Mouse (Mus musculus) heart, adult 9 months (tissue): ENCODE results near the gene Tmem102.

Experiments
- DNase-seq, 2 experiments: peaks; one replicate each; pipeline ENCODE4 v3.0.0; 2022; ENCODE audit warnings: low spot score in 2 of 2

Gene Tmem102

DNA sequence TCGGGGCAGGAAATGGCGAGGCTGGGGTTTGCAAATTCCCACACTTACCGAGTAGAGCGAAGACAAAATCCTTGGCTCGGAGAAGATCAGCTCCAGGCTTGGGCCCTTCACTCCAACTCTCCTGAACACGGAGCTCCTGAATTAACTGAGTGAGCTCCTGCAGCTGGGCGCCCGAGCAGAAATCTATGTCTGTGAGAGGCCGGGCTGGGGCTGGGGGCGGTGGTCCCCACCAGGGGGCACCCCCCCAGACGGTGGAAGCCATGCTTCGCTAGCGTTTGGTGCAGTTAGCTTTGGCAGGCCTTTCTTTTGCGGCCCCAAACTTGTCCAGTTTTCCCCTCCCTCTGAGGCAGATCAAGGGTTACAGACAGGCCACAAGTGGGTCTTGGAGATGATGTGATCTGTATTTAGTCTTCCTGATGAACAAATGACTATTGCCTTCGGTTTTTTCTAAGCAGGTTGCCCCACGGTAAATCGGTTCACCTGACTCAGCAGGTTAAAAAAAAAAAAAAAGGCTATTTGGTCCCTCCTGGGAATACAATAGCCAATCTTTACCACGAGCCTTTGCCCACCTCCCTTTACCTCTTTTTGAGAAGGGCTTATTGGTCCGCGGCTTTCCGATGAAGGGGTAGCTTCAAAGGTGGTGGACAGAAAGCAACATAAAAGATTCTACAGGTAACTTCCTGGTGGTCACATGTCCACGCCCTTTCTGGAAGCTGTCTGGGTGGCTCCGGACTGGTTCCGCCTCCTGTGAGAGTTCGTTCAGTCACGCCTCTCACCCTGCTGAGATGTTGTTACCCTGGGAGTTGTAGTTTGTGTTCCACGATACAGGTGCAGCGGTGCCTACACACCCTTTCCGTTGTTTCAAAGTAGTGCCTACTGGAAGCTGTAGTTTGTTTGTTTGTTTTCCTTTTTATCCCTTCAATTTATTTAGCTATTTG lies at the start of gene Tmem102:
Gene Tmem102 (minus strand): TSS at position 653 of the 938 bp plus-strand sequence.
- DNase-seq = no peak

DNA sequence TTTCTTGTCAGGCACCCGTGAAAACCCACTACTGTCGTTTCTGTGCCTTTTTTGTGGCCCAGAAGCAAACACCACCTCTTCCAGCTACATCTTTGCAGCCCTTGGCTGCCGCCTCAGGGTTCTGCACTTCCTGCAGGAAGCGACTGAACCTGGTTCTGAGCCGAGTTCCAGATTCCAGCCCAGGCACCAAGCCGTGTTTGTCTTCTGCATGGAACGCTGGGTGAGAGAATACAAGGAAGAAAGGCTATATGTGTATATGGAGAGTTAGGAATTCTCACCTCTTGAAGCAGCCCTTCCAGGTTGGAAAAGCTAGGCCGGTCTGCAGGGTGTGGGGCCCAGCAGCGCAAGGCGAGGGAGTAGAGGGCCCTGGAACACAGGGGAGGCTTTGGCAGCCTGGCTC lies 49.3 kb upstream of the Tmem102 start:
- no peak for DNase-seq

DNA sequence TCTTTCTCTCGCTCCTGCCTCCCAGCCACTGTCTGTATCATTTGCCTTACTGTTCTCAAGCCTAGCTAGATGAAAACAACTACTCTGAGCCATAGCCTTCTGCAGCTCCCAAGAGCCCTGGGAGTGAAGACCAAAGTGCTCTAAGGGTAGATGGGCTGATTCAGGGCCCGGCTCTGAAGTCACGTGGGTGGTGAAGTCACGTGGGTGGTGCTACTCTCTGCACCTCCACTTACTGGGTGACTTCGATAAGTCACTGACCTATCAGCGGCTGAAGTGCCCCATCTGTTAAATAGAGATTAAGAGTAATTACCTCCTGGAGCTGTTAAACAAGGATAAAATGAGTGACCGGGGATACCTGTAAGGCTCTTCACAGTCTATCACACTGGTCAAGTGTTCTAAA lies 48.6 kb upstream of the Tmem102 start:
- no peak for DNase-seq

DNA sequence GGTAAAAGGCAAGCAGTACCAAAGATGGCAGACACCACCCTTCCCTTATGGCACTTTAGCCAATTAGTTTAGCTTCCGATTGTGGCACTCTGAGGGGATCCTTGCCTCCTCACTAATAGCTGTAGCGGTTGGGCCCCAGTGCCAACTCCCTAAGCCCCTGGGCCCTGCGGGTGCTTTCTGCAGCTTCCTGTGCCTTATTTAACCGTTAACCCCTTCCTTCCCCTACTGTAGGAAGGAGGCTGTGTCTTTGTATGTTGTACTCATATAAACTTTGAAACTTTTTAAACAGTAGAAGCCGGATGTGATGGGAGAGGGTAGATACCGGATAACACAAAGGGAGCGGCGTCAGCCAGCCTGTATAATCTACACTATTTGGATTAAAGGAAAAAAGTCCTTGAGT lies 45.3 kb upstream of the Tmem102 start:
- no peak for DNase-seq

DNA sequence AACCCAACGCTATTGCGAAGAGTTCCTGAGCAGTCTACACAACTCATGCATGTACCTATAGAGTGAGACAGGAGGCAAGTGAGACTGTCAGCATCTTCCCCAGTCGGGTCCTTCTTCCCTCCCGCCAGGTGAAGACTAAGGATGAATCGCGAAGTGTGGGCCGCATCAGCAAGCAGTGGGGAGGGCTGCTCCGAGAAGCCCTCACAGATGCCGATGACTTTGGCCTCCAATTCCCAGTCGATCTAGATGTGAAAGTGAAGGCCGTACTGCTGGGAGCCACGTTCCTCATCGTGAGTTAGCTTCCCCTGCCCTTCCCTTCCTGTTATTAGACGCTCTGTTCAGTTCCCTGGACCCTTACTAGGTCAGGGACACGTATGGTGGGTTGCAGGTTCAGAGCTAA lies 44.5 kb upstream of the Tmem102 start:
- no peak for DNase-seq

DNA sequence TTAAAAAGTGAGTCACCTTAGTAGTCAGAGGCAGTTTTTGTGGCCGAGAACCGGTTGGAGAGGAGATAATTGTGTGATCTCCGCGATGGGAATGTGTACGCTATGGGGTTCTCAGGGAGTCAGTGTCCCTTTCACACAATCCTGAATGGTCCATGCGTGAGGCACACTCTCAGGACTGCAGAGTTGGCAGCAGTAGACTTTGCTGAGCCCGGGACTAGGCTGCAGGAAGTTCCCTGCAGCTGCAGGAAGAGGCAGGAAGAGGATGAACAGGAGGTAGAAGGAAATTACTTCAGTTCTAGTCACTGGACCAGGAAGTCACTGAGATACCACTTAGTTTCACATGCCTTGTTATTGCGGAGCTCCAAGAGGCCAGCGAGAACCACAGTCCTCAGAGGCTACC lies 43.7 kb upstream of the Tmem102 start:
- peak; percentile 36 to 70 for DNase-seq

DNA sequence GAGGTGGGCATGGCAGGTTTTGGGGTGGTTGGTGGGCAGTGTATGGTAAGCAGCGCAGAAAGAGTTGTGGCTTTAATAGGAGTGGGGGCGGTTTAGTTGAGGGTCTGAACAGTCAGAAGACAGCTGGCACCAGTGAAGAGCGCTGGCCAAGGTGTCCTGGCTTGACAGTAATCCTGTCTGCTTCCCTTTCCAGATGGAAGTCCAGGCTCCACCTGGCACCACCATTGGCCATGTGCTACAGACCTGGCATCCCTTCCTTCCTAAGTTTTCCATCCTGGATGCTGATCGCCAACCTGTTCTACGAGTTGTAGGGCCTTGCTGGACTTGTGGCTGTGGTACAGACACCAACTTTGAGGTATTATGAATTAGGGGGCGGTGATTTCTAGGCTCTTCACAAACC lies 42.6 kb upstream of the Tmem102 start:
- DNase-seq = no peak

DNA sequence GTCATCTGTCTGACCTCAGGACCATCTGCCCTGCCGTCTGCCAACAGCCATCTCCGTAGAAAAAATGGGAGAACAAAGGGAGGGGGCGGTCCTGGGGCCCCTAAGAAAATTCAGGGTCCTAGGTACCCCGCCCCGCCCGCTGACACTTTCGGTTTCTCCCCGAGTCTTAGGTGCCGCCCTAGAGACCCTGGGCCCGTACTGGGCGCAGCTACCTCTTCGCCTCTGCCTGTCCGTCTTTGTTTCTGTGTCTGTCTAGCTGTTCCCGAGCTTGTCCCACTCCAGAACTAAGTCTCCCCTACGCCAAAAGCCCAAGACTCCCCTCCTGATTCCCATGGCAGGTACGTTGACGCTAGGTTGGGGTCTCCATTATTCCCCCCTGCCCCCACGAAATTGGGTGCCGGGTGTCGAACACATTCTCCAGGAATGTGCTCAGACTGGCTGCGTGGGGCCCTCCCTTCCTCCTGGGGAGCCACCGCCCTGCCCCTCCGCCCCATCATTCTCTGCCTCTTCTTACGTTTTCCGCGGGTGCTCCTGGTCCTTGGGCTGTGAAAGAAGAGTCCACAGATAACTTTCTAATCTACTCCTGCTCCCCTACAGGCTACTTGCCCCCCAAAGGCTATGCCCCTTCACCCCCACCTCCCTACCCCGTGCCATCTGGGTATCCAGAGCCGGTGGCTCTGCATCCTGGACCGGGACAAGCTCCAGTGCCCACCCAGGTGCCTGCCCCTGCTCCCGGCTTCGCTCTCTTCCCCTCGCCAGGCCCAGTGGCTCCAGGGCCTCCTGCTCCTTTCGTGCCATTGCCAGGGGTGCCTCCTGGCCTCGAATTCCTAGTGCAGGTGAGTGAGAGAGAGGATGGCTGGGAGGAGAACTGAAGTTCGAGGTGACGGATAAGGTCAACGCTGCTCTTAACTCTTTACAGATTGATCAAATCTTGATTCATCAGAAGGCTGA lies 41.6 kb upstream of the Tmem102 start:
- DNase-seq = peak; percentile 42 to 46

DNA sequence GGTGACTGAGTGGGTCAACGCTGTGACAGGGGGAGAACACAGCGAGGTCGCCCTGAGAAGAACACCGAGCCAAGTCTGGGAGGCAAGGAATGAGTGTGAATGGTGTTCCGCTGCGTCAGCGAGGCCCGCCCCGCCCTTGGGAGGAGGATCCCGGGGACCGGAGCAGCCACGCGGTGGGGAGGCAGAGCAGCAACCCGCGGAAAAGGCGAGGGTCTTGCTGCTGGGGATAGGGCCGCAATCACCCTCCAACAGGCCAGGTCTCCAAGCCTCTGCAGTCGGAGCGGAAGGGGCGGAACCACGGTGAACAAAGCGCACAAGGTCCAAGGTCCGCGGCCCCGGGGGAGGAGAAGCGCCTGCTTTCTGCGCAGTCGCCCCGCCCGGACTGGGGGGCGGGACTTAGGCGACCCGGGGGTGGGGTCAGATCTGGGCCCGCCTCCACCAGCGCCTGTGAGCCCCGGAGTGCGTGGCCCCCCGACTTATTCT lies 40.8 kb upstream of the Tmem102 start, which contains the start of gene Plscr3:
Gene Plscr3 (plus strand): TSS at position 179 of the 483 bp plus-strand sequence.
- DNase-seq = peak; percentile 90 to 93

DNA sequence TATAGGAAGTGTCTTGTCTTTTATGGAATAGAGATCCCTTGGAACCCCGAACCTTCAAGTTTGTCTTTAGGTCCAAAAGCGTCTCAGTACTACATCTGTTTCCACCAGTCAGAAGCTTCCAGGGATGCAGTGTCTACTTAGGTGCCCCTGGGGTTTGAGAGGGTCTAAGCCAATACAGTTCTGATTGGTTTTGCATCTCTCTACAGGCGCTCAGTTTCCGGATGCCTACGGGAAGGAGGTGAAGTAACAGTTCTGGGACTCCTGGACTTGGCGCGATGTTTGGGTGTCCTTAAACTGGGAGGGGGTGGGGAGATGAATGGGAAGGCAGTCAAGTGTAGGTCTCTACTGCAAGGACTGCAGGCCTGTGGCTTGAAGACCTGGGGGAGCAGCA lies 33.3 kb upstream of the Tmem102 start:
- no peak for DNase-seq

DNA sequence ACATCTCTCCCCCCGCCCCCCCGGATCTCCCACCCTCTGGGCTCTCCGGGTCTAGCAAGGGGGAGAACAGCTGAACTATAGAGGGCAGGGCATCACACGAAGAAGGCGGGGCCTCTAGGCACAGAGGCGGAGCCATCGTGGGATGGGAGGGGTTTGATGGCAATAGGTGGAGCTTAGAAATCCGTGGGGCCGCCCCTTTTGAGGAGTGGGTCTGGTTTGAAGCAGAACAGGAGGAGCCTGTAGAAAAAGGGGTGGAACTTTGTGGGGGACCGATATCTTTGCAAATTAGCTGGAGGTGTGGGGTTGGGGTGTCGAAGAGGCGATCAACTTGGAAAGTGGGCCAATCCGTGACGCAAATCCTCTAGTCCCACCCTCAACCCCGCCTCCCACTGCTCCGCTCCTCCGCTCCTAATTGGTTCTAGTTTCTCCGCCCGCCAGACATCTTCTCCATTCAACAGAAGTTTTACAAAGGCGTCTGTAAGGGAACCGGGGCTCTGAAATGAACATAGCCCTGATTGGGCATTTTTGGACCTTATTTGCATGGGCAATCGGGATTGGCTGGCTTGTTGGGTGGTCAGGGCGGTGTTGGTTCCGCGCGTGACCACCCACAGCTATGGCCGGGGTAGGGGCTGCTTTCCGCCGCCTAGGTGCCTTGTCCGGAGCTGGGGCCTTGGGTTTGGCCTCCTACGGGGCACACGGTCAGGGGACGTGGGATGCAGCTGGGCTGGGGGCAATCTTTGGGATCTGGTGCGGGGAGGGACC lies 32.7 kb upstream of the Tmem102 start, which contains the start of gene Tmem256:
Gene Tmem256 (plus strand): TSS at position 563 of the 762 bp plus-strand sequence.
- peak; percentile 98 to 99 for DNase-seq

DNA sequence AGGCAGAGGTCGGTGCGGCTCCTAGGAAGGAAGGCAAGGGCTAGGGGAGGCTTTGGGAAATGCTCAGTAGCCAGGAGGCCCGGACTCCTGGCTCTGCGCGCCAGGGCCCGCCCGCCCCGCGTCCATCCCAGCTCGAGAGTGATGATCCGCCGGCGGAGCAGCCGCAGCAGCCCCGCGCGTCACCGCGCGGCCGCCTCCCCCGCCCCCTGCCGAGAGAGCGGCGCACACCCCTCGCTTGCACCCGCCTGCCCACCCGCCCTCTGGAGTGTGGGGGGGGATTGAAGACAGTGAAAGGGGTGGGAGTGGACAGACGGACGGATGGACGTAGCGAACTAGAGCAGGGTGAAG lies 32.2 kb upstream of the Tmem102 start, which contains the start of gene Nlgn2:
Gene Nlgn2 (minus strand): TSS at position 181 of the 348 bp plus-strand sequence.
- no peak for DNase-seq

DNA sequence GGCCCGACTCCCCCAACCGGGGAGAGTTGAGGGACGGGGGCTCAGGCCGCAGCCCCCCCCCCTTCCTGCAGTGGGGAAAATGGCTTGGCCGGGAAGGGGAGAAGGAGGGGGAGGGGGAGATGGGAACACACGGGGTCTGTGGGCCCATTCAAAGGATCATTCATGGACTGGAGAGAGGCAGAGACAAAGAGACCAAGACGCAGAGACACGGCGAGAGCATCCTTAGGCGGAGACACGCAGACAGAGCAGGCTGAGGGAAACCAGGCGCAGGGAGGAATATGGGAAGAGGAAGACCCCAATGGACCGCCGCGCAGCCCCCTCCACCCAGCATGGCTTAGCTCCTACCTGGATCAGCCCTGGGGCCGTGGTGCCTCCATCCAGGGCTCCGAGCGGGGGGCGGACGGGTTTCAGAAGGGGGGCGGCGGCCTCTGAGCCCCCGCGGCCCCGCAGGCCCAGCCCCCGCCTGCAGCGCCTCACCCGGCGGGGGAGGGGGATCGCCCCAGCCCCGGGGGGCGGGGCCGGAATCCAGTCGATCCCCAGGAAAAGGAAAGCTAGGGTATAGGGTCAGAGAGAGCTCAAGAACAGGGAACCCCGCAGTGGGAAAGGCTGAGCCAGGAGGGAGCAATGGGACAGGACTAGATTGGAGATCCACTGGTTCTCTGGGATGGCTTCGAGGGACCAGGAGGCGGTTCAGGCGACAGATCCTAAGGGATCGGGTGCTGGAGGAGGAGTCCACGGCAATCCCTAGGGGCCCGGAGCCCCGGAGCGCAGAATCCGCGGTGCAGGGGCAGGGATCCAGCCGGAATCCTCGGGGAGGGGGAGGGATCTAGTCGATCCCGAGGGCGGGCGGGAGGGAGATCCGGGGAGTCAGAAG lies 31.5 kb upstream of the Tmem102 start:
- peak; percentile 50 to 64 for DNase-seq

DNA sequence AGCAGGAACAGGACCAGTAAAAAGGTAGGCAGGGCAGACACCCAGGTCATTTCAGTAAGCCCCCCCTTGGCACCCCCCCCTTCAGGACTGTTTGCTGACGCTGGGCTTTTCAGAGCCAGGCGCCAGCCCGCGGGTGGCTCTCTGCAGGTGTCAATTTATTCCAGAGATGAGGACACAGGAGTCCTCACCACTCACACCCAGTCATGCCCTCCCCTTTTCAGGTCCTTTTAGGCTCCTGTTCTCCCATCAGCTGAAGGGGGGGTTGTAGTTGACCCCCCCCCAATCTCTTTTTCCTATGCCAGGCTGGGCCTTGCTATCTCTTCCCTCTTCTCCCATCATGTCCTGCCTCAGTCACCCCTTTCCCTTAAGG lies 30.5 kb upstream of the Tmem102 start:
- no peak for DNase-seq

DNA sequence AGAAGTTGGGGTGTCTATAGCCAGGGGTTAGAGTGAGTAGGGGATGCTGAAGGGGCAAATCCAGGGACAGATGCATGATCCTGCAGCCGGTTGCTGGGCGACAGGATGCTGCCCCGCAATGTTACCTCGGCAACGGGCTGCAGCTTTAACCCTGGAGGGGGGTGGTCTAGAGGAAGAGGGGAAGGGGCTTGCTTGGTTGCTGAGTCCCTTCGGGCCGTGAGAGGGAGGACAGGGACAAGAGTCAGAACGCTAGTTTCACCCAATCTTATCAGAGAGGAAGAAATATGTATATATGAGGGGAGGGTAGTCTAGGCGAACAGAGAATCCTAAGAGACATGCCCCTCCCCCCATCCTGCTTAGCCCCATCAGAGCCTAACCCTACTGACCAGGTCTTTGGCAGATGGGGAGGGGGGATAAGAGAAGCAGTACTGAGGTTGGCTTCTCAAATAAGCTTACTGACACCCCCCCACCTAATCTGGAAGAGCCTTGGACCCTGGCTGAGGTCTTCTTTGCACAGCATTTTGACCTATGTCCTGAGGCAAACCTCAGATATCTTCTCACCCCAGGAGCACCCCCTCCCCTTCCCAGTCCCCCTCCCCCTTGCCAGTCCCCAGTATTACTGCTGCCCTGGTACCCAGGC lies 30.0 kb upstream of the Tmem102 start:
- no peak for DNase-seq

DNA sequence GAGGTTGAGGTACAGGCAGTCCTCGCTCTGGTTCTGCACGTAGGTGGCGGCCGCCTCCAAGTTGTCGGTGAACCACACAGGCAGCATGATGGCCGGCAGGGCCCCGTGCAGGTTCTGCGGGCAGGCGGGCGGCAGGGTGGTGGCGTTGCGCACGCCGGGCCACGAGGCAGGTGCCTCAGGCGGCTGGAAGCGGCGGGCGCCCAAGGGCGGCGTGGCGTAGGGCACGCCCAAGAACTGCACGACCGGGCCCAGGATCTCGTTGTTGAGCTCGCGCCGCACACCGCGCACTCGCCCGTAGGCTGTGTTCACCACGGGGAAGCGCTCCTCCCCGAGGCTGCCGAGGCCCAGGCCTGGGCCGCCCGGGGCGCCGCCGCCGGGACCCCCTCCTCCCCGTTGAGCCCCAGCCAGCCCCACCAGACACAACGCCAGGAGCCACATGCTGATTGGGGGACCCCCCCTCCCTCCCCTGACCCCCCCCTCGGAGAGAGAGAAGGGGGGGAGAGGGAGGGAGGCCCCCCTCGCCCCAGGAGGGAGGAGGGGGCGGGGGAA lies 28.7 kb upstream of the Tmem102 start:
- no peak for DNase-seq

DNA sequence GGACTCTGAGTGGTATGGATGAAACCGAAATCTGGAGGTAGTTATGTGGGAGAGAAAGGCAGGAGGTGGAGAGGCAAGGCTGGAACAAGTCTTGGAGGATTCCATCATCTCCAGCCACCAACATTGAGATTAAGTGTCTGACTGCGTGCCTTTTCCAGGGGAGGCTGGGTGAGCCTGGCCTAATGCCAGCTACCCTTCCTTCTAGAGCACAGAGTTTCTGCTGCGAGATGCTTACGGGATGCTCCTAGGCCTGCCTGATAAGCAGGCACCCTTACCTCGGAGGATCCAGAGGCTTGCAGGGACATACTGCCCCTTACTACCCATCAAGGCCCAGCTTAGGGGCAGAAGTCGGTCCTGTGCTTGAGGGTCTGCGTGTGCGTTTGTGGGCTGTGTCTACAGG lies 28.1 kb upstream of the Tmem102 start:
- no peak for DNase-seq

DNA sequence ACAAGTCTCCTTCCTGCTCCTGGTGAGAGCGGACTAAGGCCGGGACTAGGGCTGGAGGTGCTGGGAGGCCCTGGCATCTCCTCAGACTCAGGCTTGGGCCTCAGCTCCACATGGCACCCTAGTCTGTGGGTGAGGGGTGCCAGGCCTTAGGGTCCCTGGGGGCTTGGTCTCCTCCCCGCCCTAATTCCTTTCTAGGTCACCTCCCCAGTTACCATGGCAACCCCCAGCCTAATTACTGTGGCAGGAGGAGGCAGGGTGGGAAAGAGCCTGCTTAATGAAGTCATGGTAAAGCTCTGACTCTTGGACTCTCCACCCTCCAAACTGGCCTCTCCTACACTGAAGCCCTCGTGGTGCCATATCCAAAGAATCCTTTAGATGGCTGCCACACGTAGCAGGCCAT lies 23.4 kb upstream of the Tmem102 start:
- DNase-seq = no peak

DNA sequence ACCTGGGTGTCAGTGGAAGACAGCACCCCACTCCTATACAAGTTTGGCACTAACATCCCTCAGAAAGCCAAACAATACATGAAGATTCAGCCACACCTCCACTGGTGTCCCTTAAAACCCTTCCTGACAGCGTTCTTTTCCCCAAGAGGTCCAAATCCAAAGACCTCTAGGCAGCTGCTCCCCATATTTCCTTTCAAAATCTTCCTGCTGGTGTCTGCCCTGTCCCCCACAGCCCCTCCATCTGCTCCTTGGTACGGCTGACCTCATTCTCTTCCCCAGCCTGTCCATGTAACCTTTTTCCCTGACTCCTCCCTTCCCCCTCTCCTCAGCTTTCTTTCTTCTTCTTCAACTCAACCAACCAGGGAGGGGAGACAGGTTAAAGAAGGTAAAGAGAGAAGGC lies 18.0 kb upstream of the Tmem102 start:
- no peak for DNase-seq

DNA sequence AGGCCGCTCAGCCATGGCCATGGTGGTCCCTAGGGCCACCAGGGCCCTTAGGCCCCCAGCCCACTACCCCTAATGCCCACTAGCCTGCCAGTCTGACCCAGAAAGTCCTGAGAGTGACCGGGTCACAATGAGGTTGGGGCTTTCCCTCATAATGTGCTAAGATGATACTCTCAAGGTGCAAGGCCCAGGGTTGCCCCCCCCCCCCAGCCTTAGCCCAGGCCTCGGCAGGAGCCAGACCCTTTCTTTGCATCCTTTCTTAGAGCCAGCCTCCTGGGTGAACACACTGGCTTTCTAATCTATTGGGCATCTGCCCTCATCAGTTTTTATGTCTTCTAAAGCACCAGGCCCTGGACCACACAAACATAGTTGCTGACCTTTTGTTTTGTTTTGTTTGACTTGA lies 16.7 kb upstream of the Tmem102 start, which contains the start of gene Spem1:
Gene Spem1 (minus strand): TSS at position 101 of the 400 bp plus-strand sequence.
- no peak for DNase-seq
